Mouse (Mus musculus) natural killer cell, adult 2 months (primary cell): ENCODE data around the gene Ccl9.

Experiments
- DNase-seq, 2 experiments: peaks; one replicate each; pipeline ENCODE4 v3.0.0; 2022; ENCODE audit warnings: low spot score in 2 of 2

Gene Ccl9

GRCm38 (mm10) chr11:83578186-83578760, at the start of gene Ccl9:
Gene Ccl9, minus strand, starts transcription at chr11:83578636.
- DNase-seq, result no peak

GRCm38 (mm10) chr11:83623586-83623985, 45.1 kb upstream of the Ccl9 start:
- DNase-seq, result no peak

- no peak for DNase-seq
These were observed 40.6 kb upstream of the Ccl9 start for GRCm38 (mm10) chr11:83619037-83619436.

GRCm38 (mm10) chr11:83618238-83618637, 39.8 kb upstream of the Ccl9 start:
- DNase-seq, result no peak

- DNase-seq, result no peak
These were observed 38.1 kb upstream of the Ccl9 start for GRCm38 (mm10) chr11:83616586-83616985.

- DNase-seq, result no peak
These were observed 32.5 kb upstream of the Ccl9 start for GRCm38 (mm10) chr11:83610900-83611299.

GRCm38 (mm10) chr11:83606396-83606795, 28.0 kb upstream of the Ccl9 start:
- no peak for DNase-seq

GRCm38 (mm10) chr11:83605535-83605934, 27.1 kb upstream of the Ccl9 start:
- DNase-seq, result peak in 1 of 2 experiments; percentile 36

- no peak for DNase-seq
These were observed 26.3 kb upstream of the Ccl9 start for GRCm38 (mm10) chr11:83604698-83605097.

GRCm38 (mm10) chr11:83603399-83603798, 25.0 kb upstream of the Ccl9 start:
- no peak for DNase-seq

GRCm38 (mm10) chr11:83600576-83600975, 22.1 kb upstream of the Ccl9 start:
- no peak for DNase-seq

- DNase-seq, result no peak
These were observed 20.6 kb upstream of the Ccl9 start for GRCm38 (mm10) chr11:83598991-83599390.

- no peak for DNase-seq
These were observed 19.9 kb upstream of the Ccl9 start for GRCm38 (mm10) chr11:83598207-83598837.

- no peak for DNase-seq
These were observed 19.4 kb upstream of the Ccl9 start for GRCm38 (mm10) chr11:83597796-83598195.

- DNase-seq, result no peak
These were observed 17.4 kb upstream of the Ccl9 start for GRCm38 (mm10) chr11:83595669-83596455.

GRCm38 (mm10) chr11:83593453-83593852, 15.0 kb upstream of the Ccl9 start:
- DNase-seq, result no peak

- no peak for DNase-seq
These were observed 14.4 kb upstream of the Ccl9 start, which contains the start of gene Ccl6 for GRCm38 (mm10) chr11:83592853-83593252. Gene Ccl6, minus strand, starts transcription at chr11:83593087.

GRCm38 (mm10) chr11:83584232-83584631, 5.8 kb upstream of the Ccl9 start:
- no peak for DNase-seq

- no peak for DNase-seq
These were observed 5.0 kb upstream of the Ccl9 start for GRCm38 (mm10) chr11:83583450-83583754.

GRCm38 (mm10) chr11:83582626-83583449, 4.4 kb upstream of the Ccl9 start:
- no peak for DNase-seq

- DNase-seq, result no peak
These were observed 3.5 kb upstream of the Ccl9 start for GRCm38 (mm10) chr11:83581626-83582610.
